Mouse (Mus musculus): Measurements from ENCODE around the gene Hist1h2bb.

DNA sequence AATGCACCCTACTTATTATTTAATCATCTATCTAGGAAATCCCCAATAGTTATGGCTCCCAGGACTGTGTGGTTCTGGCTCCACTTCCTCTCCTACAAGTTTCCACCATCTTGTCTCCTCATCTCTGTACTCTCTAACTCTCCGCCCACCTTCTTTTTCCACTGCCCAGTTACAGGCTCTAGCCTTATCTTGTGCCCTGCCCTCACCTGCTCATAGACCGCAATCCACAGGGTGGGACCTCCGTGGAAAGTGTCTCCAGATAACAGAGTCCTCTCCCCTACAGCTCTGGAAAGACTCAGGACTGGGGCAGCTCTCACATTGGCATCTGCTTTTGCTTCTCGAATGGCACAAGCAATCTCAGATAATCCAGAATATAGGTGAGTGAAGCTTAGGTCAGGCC, 32.5 kb downstream of the Hist1h2bb start:
- TF ChIP-seq CTCF (IDR thresholded peaks at IDR 0.05; ENCODE audit: borderline replicate concordance, control insufficient read depth, extremely low read depth, insufficient read depth, low read length, poor library complexity) (no peak), POLR2A (IDR thresholded peaks at IDR 0.05; ENCODE audit: control insufficient read depth, extremely low read depth, insufficient read depth, low read length, poor library complexity) (no peak)
